Comparison of ENCODE assay signal across 9 mouse cellular contexts in the genomic region with DNA sequence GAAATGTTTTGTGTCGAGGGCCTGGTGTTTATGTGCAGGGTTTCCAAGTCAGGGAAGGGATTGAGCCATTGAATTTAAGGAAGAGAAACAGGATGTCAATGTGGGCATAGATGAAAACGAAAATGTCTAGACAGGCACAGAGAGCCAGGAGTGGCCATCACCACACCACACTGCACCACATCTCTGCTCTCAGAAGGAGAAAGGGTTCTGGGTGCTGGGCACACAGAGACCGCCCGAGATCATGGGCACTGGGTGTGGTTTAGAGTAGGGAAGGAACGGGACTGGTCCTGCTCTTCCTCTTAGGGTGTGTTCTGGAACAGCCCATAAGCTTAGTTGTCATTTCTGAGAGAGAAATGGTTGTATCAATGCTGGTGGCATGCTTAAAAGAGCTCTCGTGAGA. TPM values are rescaled to one million over a fixed set of nuclear protein-coding genes. Genes with fewer than 3 reads are reported as not detected.
DNase-seq lines count a peak whose midpoint lies in the region; ATAC-seq and TF ChIP-seq lines count a peak whose summit lies in the region.
"Had no signal": no experiment of that assay in that cellular context is flagged by ENCODE, and none has a peak within 500 bp of the region (broad histone marks: within the 10 kb centered on the region; RNA-seq: fewer than 3 reads in every experiment).

No protein-coding gene starts in this region.

- no peak overlapping the region for H3K9ac ChIP-seq in heart, embryonic 15.5 days
- no peak overlapping the region for H3K9ac ChIP-seq in liver, postnatal 0 days (replicated peaks)

- ATAC-seq in heart, embryonic 15.5 days (replicated peaks; ENCODE audit: insufficient number of reproducible peaks, insufficient read depth, low FRiP score, low read depth), result no peak
- no peak for ATAC-seq in liver, postnatal 0 days

- TF ChIP-seq EP300 in liver, postnatal 0 days (IDR thresholded peaks at IDR 0.05; ENCODE audit: low read depth), result no peak

- no peaks in the 10 kb centered on the region for H3K9me3 ChIP-seq in heart, embryonic 15.5 days (replicated peaks)
- H3K9me3 ChIP-seq in liver, postnatal 0 days (ENCODE audit: low read length), result no peaks in the 10 kb centered on the region

- TF ChIP-seq CTCF in spleen, adult 2 months (IDR thresholded peaks at IDR 0.05; ENCODE audit: extremely low read depth, insufficient read depth, insufficient read length, insufficient replicate concordance), result no peak
- TF ChIP-seq CTCF in liver, postnatal 0 days (IDR thresholded peaks at IDR 0.05; ENCODE audit: low read depth), result no peak

- no peak for TF ChIP-seq POLR2A in spleen, adult 2 months (IDR thresholded peaks at IDR 0.05; ENCODE audit: low read depth, low read length)

- peak overlapping the region; percentile 66 for H3K4me2 ChIP-seq in heart, embryonic 15.5 days
- H3K4me2 ChIP-seq in liver, postnatal 0 days (ENCODE audit: low read depth, low read length), result peak overlapping the region; percentile 73

- 0 out of 2 replicates have a peak overlapping the region, but pooled peaks have one; percentile 9 for H3K27ac ChIP-seq in spleen, adult 2 months (ENCODE audit: insufficient read depth, low read length)
- no peak overlapping the region for H3K27ac ChIP-seq in heart, embryonic 15.5 days
- no peak overlapping the region for H3K27ac ChIP-seq in liver, postnatal 0 days (ENCODE audit: low read depth)

- DNase-seq in spleen, adult 2 months (ENCODE audit: low read depth in 1 of 2, low spot score in 2 of 2), result no peak
- DNase-seq in spleen, adult 18-20 months, result no peak
- no peak for DNase-seq in liver, postnatal 0 days
- DNase-seq in thymus, postnatal 0 days (ENCODE audit: low spot score), result no peak
- DNase-seq in urinary bladder, adult 18-20 months (ENCODE audit: low spot score in 2 of 2), result no peak
- DNase-seq in cerebellum, postnatal 4 days (ENCODE audit: low spot score in 2 of 2), result no peak
- DNase-seq: adrenal gland, postnatal 14 days; right cerebral cortex, postnatal 25 days had no signal

- peaks cover 13% of the 10 kb centered on the region for H3K36me3 ChIP-seq in spleen, adult 2 months (ENCODE audit: control insufficient read depth, insufficient read depth, low read length)
- H3K36me3 ChIP-seq in heart, embryonic 15.5 days, result peaks cover 17% of the 10 kb centered on the region
- peaks cover 2% of the 10 kb centered on the region; the same call in 1 of the 2 replicates for H3K36me3 ChIP-seq in liver, postnatal 0 days (replicated peaks; ENCODE audit: insufficient read depth, low read length)

- H3K4me1 ChIP-seq in spleen, adult 2 months (ENCODE audit: control insufficient read depth, insufficient read depth, insufficient read length), result peaks cover 7% of the 10 kb centered on the region; the same call in 1 of the 2 replicates
- 0 out of 2 replicates have a peak, but pooled peaks cover 4% of the 10 kb centered on the region for H3K4me1 ChIP-seq in heart, embryonic 15.5 days (replicated peaks)
- peaks cover 15% of the 10 kb centered on the region for H3K4me1 ChIP-seq in liver, postnatal 0 days (ENCODE audit: insufficient read depth)

- H3K4me3 ChIP-seq in spleen, adult 2 months (ENCODE audit: extremely low read depth, insufficient read depth, insufficient read length), result peak overlapping the region; percentile 8; the same call in 1 of the 2 replicates
- peak overlapping the region; percentile 68 for H3K4me3 ChIP-seq in heart, embryonic 15.5 days
- H3K4me3 ChIP-seq in liver, postnatal 0 days (ENCODE audit: low read depth, low read length), result no peak overlapping the region

- WGBS in spleen, adult 2 months, result 21% methylated on average over 6 of the region's 6 CpGs
- 54% methylated on average over 6 of the region's 6 CpGs for WGBS in heart, embryonic 15.5 days
- 29% methylated on average over 6 of the region's 6 CpGs for WGBS in liver, postnatal 0 days (ENCODE audit: insufficient replicate concordance)

- no peaks in the 10 kb centered on the region for H3K27me3 ChIP-seq in spleen, adult 2 months (ENCODE audit: control insufficient read depth, insufficient read depth, low read length)
- H3K27me3 ChIP-seq in heart, embryonic 15.5 days, result no peaks in the 10 kb centered on the region
- H3K27me3 ChIP-seq in liver, postnatal 0 days (ENCODE audit: insufficient read depth, low read length), result no peaks in the 10 kb centered on the region

RNA-seq across cellular contexts. Expression of a gene that starts 1.2 kb away (rescaled TPM):
- 1.4 and 1.6 TPM in 2 replicates for polyA plus RNA-seq in spleen, adult 2 months (2012; rRNA removed)
- polyA plus RNA-seq in heart, embryonic 15.5 days (2015; fragmentation: Nextera tagmentation; extraction: Ambion mirVana), result 1.3 and 1.5 TPM in 2 replicates
- polyA plus RNA-seq in liver, postnatal 0 days (2015; fragmentation: Nextera tagmentation; extraction: Ambion mirVana), result 0.14 and 0.26 TPM in 2 replicates
- polyA plus RNA-seq in thymus, postnatal 0 days (2015; fragmentation: Nextera tagmentation; extraction: Ambion mirVana), result 1.3 and 1.4 TPM in 2 replicates

RNA-seq across cellular contexts. Expression of a gene that starts 16.1 kb away (rescaled TPM):
- polyA plus RNA-seq in spleen, adult 2 months (2012; rRNA removed), result 0.78 and 1.5 TPM in 2 replicates
- 6.0 and 7.9 TPM in 2 replicates for polyA plus RNA-seq in heart, embryonic 15.5 days (2015; fragmentation: Nextera tagmentation; extraction: Ambion mirVana)
- 1.3 TPM in 2 replicates for polyA plus RNA-seq in liver, postnatal 0 days (2015; fragmentation: Nextera tagmentation; extraction: Ambion mirVana)
- 6.4 and 6.5 TPM in 2 replicates for polyA plus RNA-seq in thymus, postnatal 0 days (2015; fragmentation: Nextera tagmentation; extraction: Ambion mirVana)

RNA-seq across cellular contexts. Expression of a gene that starts 19.1 kb away (rescaled TPM):
- polyA plus RNA-seq in spleen, adult 2 months (2012; rRNA removed), result 16.0 and 19.2 TPM in 2 replicates
- polyA plus RNA-seq in heart, embryonic 15.5 days (2015; fragmentation: Nextera tagmentation; extraction: Ambion mirVana), result 0.49 and 1.1 TPM in 2 replicates
- polyA plus RNA-seq in liver, postnatal 0 days (2015; fragmentation: Nextera tagmentation; extraction: Ambion mirVana), result 3.9 and 5.1 TPM in 2 replicates
- 1.4 TPM in 2 replicates for polyA plus RNA-seq in thymus, postnatal 0 days (2015; fragmentation: Nextera tagmentation; extraction: Ambion mirVana)

RNA-seq across cellular contexts. Expression of a gene that starts 43.7 kb away (rescaled TPM):
- polyA plus RNA-seq in spleen, adult 2 months (2012; rRNA removed), result 0.06 TPM in 1 of 2 replicates, not detected in the other
- polyA plus RNA-seq in heart, embryonic 15.5 days (2015; fragmentation: Nextera tagmentation; extraction: Ambion mirVana), result not detected in 2 replicates
- polyA plus RNA-seq in liver, postnatal 0 days (2015; fragmentation: Nextera tagmentation; extraction: Ambion mirVana), result not detected in 2 replicates
- 0.12 TPM in 1 of 2 replicates, not detected in the other for polyA plus RNA-seq in thymus, postnatal 0 days (2015; fragmentation: Nextera tagmentation; extraction: Ambion mirVana)

RNA-seq across cellular contexts. Expression of a gene that starts 57.6 kb away (rescaled TPM):
- not detected in 2 replicates for polyA plus RNA-seq in spleen, adult 2 months (2012; rRNA removed)
- polyA plus RNA-seq in heart, embryonic 15.5 days (2015; fragmentation: Nextera tagmentation; extraction: Ambion mirVana), result not detected in 2 replicates
- polyA plus RNA-seq in liver, postnatal 0 days (2015; fragmentation: Nextera tagmentation; extraction: Ambion mirVana), result not detected in 2 replicates
- polyA plus RNA-seq in thymus, postnatal 0 days (2015; fragmentation: Nextera tagmentation; extraction: Ambion mirVana), result not detected in 2 replicates
